9 mouse cellular contexts compared by ENCODE assay signal in the genomic region with DNA sequence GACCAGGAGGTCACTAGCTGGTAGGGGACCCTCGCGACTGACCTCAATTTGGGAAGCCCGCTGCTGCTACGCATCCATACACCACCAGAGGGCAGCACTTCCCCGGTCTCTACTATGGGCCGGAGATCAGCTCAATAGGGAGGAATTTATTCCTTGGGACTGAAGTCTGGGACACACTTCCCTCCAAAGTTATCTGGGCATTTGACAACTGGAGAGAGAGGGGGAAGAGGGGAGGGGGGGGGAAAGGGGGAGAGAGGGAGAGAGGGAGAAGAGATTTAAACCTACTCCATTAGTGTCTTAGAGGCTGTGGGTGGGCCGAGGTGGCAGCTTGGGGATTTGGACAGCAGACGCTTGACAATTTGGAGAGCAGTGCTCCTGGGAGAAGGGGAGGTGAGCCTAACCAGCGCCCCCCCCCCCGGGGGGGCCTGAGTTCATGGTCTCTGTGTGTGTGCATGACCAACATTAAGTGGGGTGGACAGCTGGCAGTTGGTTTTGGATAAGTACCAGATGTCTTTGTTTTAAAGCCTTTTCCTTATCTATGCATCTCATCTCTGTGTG. TPM values are rescaled to one million over a fixed set of nuclear protein-coding genes. Genes with fewer than 3 reads are reported as not detected.
A peak's percentile ranks its signal among the peaks of the same experiment; 100 is the strongest.
DNase-seq lines count a peak whose midpoint lies in the region; ATAC-seq and TF ChIP-seq lines count a peak whose summit lies in the region.
"Had no signal": no experiment of that assay in that cellular context is flagged by ENCODE, and none has a peak within 500 bp of the region (broad histone marks: within the 10 kb centered on the region; RNA-seq: fewer than 3 reads in every experiment).

No protein-coding gene starts in this region.

- H3K4me3 ChIP-seq in hindbrain, embryonic 10.5 days: no peak overlapping the region
- H3K4me3 ChIP-seq in hindbrain, embryonic 16.5 days (ENCODE audit: low read length): no peak overlapping the region
- H3K4me3 ChIP-seq in intestine, postnatal 0 days (ENCODE audit: low read depth, low read length): no peak overlapping the region
- H3K4me3 ChIP-seq in limb, embryonic 11.5 days (ENCODE audit: low read depth, low read length): no peak overlapping the region
- H3K4me3 ChIP-seq in thymus, adult 2 months (ENCODE audit: control insufficient read depth, insufficient read depth, low read length): no peak overlapping the region
- H3K4me3 ChIP-seq: megakaryocyte, embryonic 14.5 days had no signal

- H3K9me3 ChIP-seq in hindbrain, embryonic 10.5 days: no peaks in the 10 kb centered on the region
- no peaks in the 10 kb centered on the region for H3K9me3 ChIP-seq in hindbrain, embryonic 16.5 days (ENCODE audit: control insufficient read depth, low read length)
- no peaks in the 10 kb centered on the region for H3K9me3 ChIP-seq in intestine, postnatal 0 days (ENCODE audit: control insufficient read depth)
- no peaks in the 10 kb centered on the region for H3K9me3 ChIP-seq in limb, embryonic 11.5 days (ENCODE audit: control insufficient read depth, low read length)

- DNase-seq in hindbrain, embryonic 10.5 days (ENCODE audit: low spot score): peak; percentile 89
- peak; percentile 89 to 93 for DNase-seq in cerebellum, postnatal 10 days
- DNase-seq in gastrocnemius, adult 18-20 months (ENCODE audit: low spot score): peak; percentile 26
- DNase-seq in limb, embryonic 11.5 days (ENCODE audit: low spot score): peak; percentile 92
- peak; percentile 63 for DNase-seq in naive thymus-derived CD4-positive, alpha-beta T cell, adult 2 months (ENCODE audit: low read depth)
- peak; percentile 76 for DNase-seq in thymus, adult 2 months

- no peak overlapping the region for H3K4me2 ChIP-seq in hindbrain, embryonic 16.5 days (ENCODE audit: low read length)
- H3K4me2 ChIP-seq in intestine, postnatal 0 days (replicated peaks; ENCODE audit: low read depth): no peak overlapping the region
- no peak overlapping the region for H3K4me2 ChIP-seq in limb, embryonic 11.5 days (ENCODE audit: low read depth, severe bottlenecking)

- no peak overlapping the region for H3K27ac ChIP-seq in hindbrain, embryonic 10.5 days
- no peak overlapping the region for H3K27ac ChIP-seq in hindbrain, embryonic 16.5 days (ENCODE audit: low read depth, low read length)
- no peak overlapping the region for H3K27ac ChIP-seq in intestine, postnatal 0 days (ENCODE audit: low read depth, low read length)
- no peak overlapping the region for H3K27ac ChIP-seq in limb, embryonic 11.5 days (replicated peaks; ENCODE audit: low read depth, low read length)
- no peak overlapping the region for H3K27ac ChIP-seq in thymus, adult 2 months (ENCODE audit: control insufficient read depth, insufficient read depth, low read length)

- WGBS in hindbrain, embryonic 10.5 days: 8% methylated on average over 10 of the region's 10 CpGs
- WGBS in hindbrain, embryonic 16.5 days: 5% methylated on average over 10 of the region's 10 CpGs
- WGBS in intestine, postnatal 0 days: 11% methylated on average over 10 of the region's 10 CpGs
- 3% methylated on average over 10 of the region's 10 CpGs for WGBS in limb, embryonic 11.5 days
- 15% methylated on average over 10 of the region's 10 CpGs for WGBS in thymus, adult 2 months

- no peak overlapping the region for H3K9ac ChIP-seq in hindbrain, embryonic 16.5 days (ENCODE audit: low read depth, low read length)
- no peak overlapping the region for H3K9ac ChIP-seq in intestine, postnatal 0 days (ENCODE audit: low read depth, low read length)
- H3K9ac ChIP-seq in limb, embryonic 11.5 days (ENCODE audit: low read length): no peak overlapping the region

- no peak for TF ChIP-seq POLR2A in thymus, adult 2 months (IDR thresholded peaks at IDR 0.05; ENCODE audit: control insufficient read depth, extremely low read depth, insufficient read depth, low read length, poor library complexity)

- TF ChIP-seq CTCF in intestine, postnatal 0 days (IDR thresholded peaks at IDR 0.05; ENCODE audit: low read depth): peak; percentile 90
- peak; percentile 88 for TF ChIP-seq CTCF in thymus, adult 2 months (IDR thresholded peaks at IDR 0.05; ENCODE audit: borderline replicate concordance, control insufficient read depth, extremely low read depth, insufficient read depth, low read length, poor library complexity)

- H3K4me1 ChIP-seq in hindbrain, embryonic 10.5 days (replicated peaks): peaks cover 42% of the 10 kb centered on the region
- peaks cover 11% of the 10 kb centered on the region for H3K4me1 ChIP-seq in hindbrain, embryonic 16.5 days (ENCODE audit: control insufficient read depth, insufficient read depth, low read depth, low read length)
- H3K4me1 ChIP-seq in intestine, postnatal 0 days (replicated peaks; ENCODE audit: control insufficient read depth, insufficient read depth, low read length): no peaks in the 10 kb centered on the region
- peaks cover 2% of the 10 kb centered on the region; the same call in 1 of the 2 replicates for H3K4me1 ChIP-seq in limb, embryonic 11.5 days (ENCODE audit: control insufficient read depth, insufficient read depth, low read length)
- H3K4me1 ChIP-seq in thymus, adult 2 months (replicated peaks; ENCODE audit: control insufficient read depth, insufficient read depth, low read length): peaks cover 23% of the 10 kb centered on the region

- peaks cover 59% of the 10 kb centered on the region for H3K27me3 ChIP-seq in hindbrain, embryonic 10.5 days (ENCODE audit: insufficient read depth, poor library complexity, severe bottlenecking)
- peaks cover 9% of the 10 kb centered on the region for H3K27me3 ChIP-seq in hindbrain, embryonic 16.5 days (replicated peaks; ENCODE audit: control insufficient read depth, insufficient read depth, low read length)
- H3K27me3 ChIP-seq in intestine, postnatal 0 days (replicated peaks; ENCODE audit: control insufficient read depth, insufficient read depth, low read length): no peaks in the 10 kb centered on the region
- H3K27me3 ChIP-seq in limb, embryonic 11.5 days (ENCODE audit: control insufficient read depth, insufficient read depth, low read length): no peaks in the 10 kb centered on the region
- H3K27me3 ChIP-seq in thymus, adult 2 months (ENCODE audit: control insufficient read depth, insufficient read depth, low read length): no peaks in the 10 kb centered on the region

- H3K36me3 ChIP-seq in hindbrain, embryonic 10.5 days: no peaks in the 10 kb centered on the region
- H3K36me3 ChIP-seq in hindbrain, embryonic 16.5 days (ENCODE audit: control insufficient read depth, insufficient read depth, low read length): no peaks in the 10 kb centered on the region
- no peaks in the 10 kb centered on the region for H3K36me3 ChIP-seq in intestine, postnatal 0 days (ENCODE audit: control insufficient read depth, insufficient read depth)
- no peaks in the 10 kb centered on the region for H3K36me3 ChIP-seq in limb, embryonic 11.5 days (ENCODE audit: control insufficient read depth, insufficient read depth, low read length)
- H3K36me3 ChIP-seq in thymus, adult 2 months (ENCODE audit: control insufficient read depth, insufficient read depth, low read length): no peaks in the 10 kb centered on the region

- ATAC-seq in hindbrain, embryonic 16.5 days: no peak
- 0 out of 2 replicates have a peak, but pooled peaks have one; percentile 8 for ATAC-seq in intestine, postnatal 0 days
- peak; percentile 48; the same call in 1 of the 2 replicates for ATAC-seq in limb, embryonic 11.5 days (ENCODE audit: insufficient number of reproducible peaks, low FRiP score, low TSS enrichment, low read depth)

RNA-seq across cellular contexts. Expression of a gene that starts 14.1 kb away (rescaled TPM):
- polyA plus RNA-seq in hindbrain, embryonic 10.5 days (2016; fragmentation: Nextera tagmentation; extraction: Ambion mirVana): not detected in 2 replicates
- 0.40 TPM in 1 of 2 replicates, not detected in the other for polyA plus RNA-seq in hindbrain, embryonic 16.5 days (2015; fragmentation: Nextera tagmentation; extraction: Ambion mirVana)
- not detected for total RNA-seq in gastrocnemius, adult 18-20 months (2021)
- polyA plus RNA-seq in intestine, postnatal 0 days (2015; fragmentation: Nextera tagmentation; extraction: Ambion mirVana): not detected in 2 replicates
- polyA plus RNA-seq in limb, embryonic 11.5 days (2014; fragmentation: Nextera tagmentation; extraction: Ambion mirVana): not detected in 2 replicates
- not detected in 2 replicates for polyA plus RNA-seq in thymus, adult 2 months (2012; rRNA removed)

RNA-seq across cellular contexts. Expression of a gene that starts 47.2 kb away (rescaled TPM):
- 44.5 and 51.0 TPM in 2 replicates for polyA plus RNA-seq in hindbrain, embryonic 10.5 days (2016; fragmentation: Nextera tagmentation; extraction: Ambion mirVana)
- 3.8 and 5.9 TPM in 2 replicates for polyA plus RNA-seq in hindbrain, embryonic 16.5 days (2015; fragmentation: Nextera tagmentation; extraction: Ambion mirVana)
- under 1 TPM; 0.12 to 0.25 TPM for total RNA-seq in gastrocnemius, adult 18-20 months (2021)
- polyA plus RNA-seq in intestine, postnatal 0 days (2015; fragmentation: Nextera tagmentation; extraction: Ambion mirVana): 4.4 and 5.1 TPM in 2 replicates
- 32.7 and 36.0 TPM in 2 replicates for polyA plus RNA-seq in limb, embryonic 11.5 days (2014; fragmentation: Nextera tagmentation; extraction: Ambion mirVana)
- polyA plus RNA-seq in thymus, adult 2 months (2012; rRNA removed): 29.8 and 44.7 TPM in 2 replicates

Comparison
In these comparisons a context has a peak if more than half of its experiments do, and no peak if none do; other contexts are left out.
1. DNase-seq: peak in every context shown above with its lines; median percentile 92 in limb, embryonic 11.5 days; 91 in cerebellum, postnatal 10 days; 89 in hindbrain, embryonic 10.5 days; 76 in thymus, adult 2 months; 63 in naive thymus-derived CD4-positive, alpha-beta T cell, adult 2 months; 26 in gastrocnemius, adult 18-20 months.